Mouse (Mus musculus) layer of hippocampus, postnatal 36 days (tissue): ENCODE measurements around the gene Ddx46. TPM values are rescaled to one million over a fixed set of nuclear protein-coding genes. Genes with fewer than 3 reads are reported as not detected.
"Not testable (repeated sequence)": the region's sequence is repeated elsewhere in the genome, so short reads cannot be mapped to it uniquely, and the experiment has no call there.

ENCODE experiments used
- DNase-seq, 2 experiments: peaks; one replicate each; pipeline ENCODE4 v3.0.0; 2022
- total RNA-seq, 2 experiments: library from RNA; stranded (reverse); gene quantifications; 2 replicates each; pipeline ENCODE4 v1.2.3; 2021

The Ddx46 gene
- total RNA-seq, 2 experiments from 2014 or later = 47.4 to 52.6 TPM

DNA sequence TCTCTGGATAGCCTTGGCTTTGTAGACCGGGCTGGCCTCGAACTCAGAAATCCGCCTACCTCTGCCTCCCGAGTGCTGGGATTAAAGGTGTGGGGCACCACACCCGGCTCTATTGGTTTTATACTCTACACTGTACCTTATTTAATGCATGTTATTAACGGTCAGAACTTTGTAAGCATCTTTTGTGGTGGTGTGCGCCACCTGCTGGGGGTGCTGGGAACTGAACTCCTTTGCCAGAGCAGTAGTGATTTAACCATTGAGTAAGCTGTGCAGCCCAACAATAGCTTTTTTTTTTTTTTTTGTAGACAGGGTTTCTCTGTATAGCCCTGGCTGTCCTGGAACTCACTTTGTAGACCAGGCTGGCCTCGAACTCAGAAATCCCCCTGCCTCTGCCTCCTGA, 5.7 kb downstream of the Ddx46 start:
- peak; percentile 69 to 73 for DNase-seq

DNA sequence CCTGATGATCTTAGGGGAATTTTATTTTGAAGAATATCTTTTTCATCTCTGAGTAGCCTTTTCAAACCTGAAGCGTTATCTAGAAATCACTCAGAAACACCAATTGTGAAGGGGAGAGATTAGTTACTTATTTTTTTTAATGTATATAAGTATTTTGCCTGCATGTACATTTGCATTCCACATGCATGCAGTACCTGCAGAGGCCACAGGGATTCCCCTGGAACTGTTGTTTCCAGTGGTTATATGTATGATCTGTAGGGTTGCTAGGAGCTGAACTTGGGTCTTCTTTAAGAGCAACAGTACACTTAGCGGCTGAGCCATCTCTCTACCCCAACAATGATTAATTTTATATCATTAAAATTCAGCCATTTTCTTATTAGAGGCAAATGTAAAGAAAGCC, 9.7 kb downstream of the Ddx46 start:
- no peak for DNase-seq

DNA sequence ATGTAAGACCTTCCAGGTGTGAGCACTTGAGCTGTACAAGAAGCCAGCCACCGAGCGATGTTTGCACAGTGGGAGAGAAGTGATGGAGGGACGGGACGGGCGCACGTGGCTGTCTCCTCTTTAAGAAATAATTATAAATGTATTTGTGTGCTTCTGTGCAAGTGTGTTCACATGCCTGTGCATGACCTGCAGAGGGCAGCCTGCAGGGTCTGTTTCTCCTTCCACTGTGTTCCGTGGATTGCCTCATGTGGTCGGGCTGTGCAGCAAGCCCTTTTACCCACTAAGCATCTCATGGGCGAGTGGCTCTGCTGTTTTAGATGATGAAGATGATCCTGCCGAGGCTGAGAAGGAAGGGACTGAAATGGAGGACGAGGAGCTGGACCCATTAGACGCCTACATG, 15.3 kb downstream of the Ddx46 start:
- no peak for DNase-seq

DNA sequence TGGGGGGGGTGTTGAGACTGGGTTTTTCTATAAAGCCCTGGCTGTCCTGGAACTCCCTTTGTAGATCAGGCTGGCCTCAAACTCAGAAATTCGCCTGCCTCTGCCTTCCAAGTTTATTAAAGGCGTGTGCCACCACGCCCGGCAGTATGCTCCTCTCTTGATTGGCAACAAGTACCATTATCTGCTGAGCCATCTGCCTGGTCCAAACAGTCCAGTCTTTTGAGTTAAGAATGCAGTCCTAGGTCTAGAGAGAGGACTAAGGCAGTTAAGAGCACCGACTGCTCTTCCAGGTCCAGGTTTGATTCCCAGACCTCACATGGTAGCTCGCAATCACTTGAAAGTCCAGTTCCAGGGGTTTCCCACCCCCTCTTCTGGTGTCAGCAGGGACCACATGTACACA, 16.2 kb downstream of the Ddx46 start:
- no peak for DNase-seq

DNA sequence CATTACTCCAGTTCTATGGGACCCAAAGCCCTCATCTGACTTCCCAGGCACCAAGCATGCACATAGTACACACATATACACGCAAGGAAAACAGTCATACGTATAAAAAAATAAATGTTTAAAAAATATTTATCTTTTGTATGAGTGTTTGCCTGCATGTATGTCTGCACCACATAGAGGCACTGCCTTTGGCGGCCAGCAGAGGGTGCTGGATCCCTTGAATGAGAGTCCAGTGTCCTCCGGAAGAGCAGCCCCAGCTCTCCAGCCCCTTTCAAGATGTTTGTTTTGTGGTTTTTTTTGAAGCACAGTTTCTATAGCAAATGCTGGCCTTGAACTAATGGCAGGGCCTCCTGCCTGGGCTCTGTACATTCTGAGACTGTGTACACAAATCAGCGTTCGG, 33.7 kb downstream of the Ddx46 start:
- no peak for DNase-seq

DNA sequence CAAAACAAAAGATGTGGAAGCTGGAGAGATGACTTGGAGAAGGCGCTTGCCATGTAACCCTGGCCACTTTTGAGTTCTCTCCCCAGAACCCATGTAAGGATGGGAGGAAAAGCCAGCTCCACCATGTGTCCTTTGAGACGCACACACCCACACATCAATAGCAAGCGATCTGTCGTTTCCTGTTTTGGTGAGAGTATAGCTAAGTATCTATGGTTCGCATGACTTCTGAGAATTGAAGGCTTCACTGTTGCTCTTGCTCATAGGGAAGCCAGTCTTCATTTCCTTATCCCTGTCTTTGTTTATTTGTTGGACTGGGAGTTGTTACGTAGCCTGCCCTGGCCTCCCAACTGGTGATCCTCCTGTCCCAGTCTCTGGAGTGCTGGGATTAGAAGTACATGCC, 37.9 kb downstream of the Ddx46 start:
- no peak for DNase-seq

DNA sequence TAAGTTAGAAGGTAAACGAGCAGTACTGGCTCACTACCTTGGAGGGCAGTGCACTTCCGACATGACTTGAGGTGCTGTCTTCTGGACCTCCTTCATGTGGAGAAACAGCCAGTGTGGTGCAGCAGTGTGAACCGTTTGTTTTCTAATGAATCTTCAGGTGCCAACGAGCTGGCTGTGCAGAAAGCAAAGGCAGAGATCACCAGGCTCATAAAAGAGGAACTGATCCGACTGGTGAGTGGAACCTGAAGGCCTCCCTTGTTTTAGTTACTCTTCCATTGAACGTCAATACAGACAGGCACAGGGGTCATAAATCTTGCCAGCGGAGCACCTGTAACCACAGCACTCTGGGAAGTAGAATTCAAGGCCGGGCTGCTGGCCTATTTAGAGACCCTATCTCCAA, 42.5 kb downstream of the Ddx46 start:
- DNase-seq = no peak

DNA sequence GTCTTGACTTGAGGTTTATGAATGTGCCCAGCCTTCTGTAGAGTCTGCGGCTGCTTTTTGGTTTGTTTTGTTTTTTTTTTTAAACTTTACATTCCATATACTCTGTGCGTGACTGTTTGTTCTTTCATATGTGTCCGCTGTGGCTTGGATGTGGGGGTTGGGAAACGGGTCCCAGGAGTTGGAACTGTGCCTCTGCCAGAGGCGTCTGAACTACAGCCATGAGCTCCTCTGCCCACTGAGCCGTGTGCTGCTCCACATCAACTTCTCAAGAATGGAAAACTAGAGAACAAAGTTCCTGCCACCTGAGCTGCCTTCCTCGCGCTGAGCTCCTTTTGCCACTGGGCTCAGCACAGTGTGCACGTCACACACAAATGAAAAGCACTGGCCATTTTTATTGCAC, 47.4 kb downstream of the Ddx46 start:
- no peak for DNase-seq

DNA sequence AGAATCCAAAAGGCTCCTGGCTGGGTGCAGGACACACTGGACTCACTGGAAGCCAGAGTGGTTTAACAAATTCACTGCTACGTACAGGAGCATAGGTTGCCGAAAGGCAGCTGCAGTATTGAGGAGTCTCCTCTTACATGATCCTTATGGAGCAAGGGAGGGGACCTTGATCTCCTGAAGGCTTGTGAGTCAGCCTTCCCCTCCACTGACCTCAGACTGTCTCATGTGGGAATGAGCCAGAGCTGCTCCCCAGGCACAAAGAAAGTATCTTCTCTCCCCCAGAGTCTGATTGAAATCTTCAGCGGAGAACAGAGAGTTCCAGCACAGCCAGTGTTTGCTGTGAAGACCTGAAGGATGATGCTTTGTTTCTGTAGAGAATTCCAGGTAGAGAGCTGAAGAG, 48.8 kb downstream of the Ddx46 start:
- no peak for DNase-seq

DNA sequence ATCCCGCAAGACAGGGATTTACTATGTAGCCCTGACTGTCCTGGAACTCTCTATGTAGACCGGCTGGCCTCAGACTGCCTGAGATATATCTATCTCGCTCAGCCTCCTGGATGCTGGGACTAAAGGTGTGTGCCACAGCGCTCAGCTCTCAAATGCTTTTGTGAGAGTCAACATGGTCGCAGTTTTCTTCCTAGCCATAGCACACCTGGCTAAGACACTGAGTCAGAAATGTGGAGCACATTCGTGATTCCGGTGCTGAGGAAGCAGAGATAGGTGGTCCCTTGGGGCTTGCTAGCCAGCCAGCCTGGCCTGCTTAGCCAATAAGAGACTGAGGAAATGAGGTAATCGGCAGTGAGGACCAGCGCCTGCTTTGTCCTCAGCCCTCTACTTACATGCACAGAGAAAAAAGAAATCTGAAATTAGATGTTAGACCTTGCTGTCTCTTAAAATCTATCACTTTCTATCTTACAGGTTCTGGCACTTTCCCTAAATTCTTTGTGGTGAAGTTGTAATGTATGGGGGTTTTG, 51.3 kb downstream of the Ddx46 start:
- no peak for DNase-seq

DNA sequence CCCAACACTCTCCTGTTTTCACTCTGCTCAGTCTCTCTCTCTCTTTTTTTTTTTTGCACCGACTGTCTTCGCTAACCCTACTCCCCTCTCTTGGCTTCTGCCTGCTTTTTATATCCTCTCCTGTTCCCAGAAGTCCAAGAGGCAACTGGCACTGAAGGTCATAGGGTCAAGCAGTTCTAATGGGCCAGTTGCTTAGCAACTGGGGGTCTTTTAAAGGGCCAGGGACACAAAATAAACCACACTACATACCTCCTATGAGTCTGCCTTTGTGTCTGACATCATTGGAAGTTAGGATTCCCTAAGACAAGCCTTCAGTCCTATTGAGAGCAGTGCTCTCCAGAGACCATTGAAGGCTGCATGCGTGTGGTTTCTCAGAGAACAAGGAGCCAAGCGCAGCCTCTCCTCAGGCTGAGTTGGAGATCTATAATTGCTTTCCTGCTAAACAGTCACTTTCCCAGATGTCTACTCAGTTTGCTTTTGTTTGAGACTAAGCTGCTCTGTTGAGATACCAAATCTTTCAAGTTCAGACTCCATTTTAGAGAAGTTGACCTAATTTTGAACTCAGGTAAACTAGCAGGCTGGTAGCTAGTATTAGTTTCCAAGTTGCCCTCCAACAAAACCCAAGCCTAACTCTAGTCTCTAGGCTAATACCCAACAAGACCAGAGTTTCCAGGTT, 53.2 kb downstream of the Ddx46 start:
- no peak for DNase-seq

DNA sequence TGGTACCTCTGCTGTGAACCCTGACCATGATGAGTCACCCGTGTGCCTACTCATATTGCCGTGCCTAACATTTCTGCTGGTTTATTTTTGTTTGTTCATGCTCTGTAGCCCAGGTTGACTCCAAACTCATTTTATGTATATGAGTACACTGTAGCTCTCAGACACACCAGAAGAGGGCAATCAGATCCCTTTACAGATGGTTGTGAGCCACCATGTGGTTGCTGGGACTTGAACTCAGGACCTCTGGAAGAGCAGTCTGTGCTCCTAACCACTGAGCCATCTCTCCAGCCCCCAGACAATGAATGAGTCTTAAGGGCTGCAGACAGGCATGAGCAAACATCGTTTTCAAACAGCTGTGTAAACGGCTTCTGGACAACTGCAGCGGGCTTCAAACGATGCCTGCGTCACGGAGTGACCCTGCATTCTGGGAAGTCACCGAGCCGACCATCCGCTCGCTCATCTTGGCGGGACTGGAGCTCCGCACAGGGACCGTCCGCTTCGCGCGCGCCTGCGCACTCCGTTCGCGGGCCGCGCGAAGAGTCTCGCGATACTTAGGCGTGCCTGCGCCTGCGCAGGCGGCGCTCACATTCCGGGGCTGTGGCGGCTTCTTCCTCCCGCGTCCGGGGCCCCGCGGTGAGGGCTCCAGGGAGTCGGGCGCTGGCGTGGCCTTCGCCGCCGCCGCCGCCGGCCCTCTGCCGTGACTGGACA, 57.9 kb downstream of the Ddx46 start, which contains the start of gene B230219D22Rik:
Gene B230219D22Rik, plus strand, starts transcription at position 590 of the 708 bp plus-strand sequence.
- DNase-seq = peak; percentile 87 to 89

DNA sequence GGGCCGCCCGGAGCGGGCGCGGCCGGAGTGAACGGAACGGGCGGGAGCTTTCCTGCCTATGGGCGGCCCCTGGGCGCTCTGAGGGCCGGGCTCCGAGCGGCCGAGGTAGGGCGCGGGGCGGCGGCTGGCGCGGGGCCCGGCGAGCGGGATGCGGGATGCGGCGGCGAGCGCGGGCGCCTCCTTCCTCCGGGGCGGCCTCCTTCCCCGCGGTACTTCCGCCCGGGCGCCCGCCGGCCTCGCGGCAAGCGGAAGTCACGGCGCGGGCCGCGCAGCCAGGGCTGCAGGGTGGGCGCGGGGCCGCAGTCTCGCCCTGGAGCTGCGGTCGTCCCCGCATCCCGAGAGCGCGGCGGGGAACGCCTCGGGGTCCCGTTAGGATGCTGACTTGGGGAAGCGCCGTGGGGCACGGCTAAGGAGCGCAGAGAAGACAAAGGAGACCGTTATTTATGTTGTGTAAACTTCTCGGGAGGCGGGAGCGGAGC, 58.5 kb downstream of the Ddx46 start:
- DNase-seq = no peak

DNA sequence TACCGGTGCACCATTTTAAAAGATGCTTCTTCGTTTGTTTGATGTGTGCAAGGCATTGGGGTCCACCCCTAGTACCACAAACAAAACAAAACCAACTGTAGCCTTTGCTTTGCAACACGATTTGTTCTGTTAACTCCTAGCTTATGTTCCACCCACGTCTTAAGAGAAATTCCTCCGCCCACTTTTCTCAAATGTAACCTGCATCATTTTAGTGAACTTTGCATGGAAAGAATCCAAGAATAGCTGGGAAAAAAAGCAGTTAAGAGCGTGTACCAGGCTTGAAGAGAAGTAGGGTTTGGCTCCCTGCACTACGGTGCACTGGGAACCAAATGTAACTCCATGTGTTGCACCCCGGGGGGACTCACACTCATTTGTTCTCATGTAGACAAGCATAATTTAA, 59.3 kb downstream of the Ddx46 start:
- no peak for DNase-seq

DNA sequence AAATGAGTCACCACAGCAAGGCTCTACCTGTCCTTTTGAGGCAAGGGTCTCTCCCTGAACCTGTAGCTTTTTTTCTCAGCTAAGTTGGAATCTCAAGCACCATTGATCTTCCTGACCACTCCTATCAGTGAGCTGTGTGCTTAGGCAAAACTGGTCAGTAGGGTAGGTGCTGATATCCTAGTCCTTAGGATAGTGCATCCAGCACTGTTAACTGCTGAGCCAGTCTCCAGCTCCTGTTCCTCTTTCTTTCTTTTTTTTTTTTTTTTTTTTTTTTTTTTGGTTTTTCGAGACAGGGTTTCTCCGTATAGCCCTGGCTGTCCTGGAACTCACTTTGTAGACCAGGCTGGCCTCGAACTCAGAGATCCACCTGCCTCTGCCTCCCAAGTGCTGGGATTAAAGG, 61.2 kb downstream of the Ddx46 start:
- DNase-seq = not testable (repeated sequence)

DNA sequence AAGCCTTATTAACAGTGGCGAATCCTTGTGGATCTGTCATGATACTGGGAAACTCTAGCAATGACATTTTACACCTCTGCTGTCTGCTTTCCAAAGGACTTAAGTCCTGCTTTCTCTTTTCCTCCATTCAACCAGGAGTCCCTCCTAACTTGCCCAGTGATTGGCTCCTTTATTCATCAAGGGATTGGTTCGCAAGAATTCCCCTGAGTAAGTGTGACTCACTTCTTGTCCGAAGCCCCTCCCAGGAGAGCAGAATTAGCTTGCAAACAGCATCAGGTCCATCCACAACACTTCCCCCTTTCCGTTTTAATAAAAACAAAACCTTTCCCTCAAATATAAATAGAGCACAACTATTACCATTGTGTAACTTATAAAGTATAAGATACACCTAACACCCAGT, 69.5 kb downstream of the Ddx46 start:
- DNase-seq = no peak

DNA sequence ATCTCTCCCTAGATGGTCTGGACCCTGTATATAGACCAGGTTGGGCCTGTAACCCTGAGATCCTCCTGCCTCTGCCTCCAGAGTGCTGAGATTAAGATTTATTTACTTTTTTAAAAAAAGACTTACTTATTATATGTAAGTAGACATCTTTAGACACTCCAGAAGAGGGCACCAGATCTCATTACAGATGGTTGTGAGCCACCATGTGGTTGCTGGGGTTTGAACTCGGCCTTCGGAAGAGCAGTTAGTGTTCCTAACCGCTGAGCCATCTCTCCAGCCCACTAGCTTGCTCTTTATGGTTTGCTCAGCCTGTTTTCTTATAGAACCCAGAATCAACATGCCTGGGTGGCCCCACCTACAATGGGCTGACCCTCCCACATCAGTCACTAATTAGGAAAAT, 78.0 kb downstream of the Ddx46 start:
- no peak for DNase-seq

DNA sequence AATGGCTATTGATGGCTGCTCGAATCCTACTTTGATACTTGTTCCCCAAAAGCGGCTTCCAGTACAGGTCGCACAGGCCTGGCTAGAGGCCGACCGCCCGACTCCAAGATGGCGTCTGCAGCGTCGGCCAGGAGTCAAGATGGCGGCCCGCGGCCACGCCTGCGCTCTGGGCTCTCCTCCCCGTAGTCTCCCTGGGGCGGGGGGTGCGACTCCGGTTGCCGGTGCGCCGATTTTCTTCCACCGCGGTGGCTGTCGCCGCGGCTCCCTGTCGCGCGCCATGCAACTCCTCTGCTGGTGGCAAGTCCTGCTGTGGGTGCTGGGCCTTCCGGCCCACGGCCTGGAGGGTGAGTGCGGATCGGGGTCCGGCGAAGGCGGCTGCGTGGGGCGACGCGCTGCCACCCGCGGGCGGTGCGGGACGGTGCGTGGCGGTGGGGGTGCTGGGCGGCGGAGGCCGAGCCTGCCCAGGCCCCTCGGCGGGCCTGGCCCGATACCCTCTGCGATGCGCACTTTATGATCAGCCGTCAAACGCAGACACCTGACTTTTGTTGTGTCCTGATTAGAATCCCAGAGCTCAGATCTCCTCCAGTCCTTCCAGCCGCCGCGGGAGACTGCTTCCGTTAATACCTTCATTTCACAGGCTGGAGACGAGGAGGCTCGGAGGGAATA, 79.8 kb downstream of the Ddx46 start, which contains the start of gene Txndc15:
Gene Txndc15, plus strand, starts transcription at position 150 of the 666 bp plus-strand sequence.
- peak; percentile 88 to 91 for DNase-seq

DNA sequence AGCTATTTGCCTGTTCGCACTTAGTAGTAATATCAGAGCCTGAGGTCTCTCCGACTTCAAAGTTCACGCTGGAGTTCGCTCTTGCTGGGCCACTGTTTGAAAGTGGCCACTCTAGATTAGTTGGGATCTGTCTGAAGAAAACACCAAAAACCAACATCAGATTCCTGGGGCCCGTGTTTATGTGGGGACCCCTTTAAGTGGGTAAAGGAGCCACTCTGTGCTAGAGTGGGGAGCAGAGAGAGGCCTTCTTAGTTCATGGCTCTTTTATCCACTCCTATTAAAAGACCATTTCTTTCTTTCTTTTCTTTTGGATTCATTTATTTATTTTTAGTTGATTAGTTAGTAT, 80.3 kb downstream of the Ddx46 start:
- no peak for DNase-seq

DNA sequence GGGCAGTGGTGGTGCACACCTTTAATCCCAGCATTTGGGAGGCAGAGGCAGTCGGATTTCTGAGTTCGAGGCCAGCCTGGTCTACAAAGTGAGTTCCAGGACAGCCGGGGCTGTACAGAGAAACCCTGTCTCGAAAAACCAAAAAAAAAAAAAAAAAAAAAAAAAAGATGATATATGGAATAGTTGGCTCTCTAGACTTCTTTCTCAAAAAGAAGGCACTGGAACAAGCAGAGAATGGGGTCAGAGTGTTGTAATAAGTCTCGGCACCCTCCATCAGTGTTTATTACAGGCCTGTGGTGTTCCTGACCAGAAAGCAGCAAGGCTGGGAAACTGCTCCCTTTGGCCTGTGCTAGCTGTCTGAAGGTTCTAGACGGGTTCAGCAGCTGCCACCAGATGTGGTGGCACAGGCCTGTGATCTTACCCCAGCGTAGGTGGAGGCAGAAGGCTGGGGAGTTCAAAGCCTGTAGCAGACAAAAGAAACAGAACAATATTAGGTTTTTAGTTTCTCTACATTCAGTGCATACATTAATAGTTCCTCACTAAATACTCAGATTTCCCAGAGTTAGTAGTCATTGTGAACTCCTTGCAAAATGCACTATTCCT, 81.2 kb downstream of the Ddx46 start:
- DNase-seq = no peak

DNA sequence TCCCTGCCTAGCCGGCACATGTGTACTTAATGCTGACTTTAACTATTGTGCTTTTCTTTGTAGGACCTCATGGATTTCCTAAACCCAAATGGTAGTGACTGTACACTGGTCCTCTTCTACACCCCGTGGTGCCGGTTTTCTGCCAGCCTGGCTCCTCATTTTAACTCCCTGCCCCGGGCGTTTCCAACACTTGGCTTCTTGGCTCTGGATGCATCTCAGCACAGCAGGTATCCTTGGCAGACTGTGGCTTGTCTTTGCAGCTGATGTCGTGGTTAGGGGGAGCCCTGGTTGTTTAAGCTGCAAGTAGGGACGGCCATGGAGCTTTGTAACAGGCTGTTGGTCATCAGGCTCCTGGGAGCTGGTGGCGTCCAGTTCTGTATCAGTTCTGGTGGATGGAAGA, 86.7 kb downstream of the Ddx46 start:
- DNase-seq = no peak

DNA sequence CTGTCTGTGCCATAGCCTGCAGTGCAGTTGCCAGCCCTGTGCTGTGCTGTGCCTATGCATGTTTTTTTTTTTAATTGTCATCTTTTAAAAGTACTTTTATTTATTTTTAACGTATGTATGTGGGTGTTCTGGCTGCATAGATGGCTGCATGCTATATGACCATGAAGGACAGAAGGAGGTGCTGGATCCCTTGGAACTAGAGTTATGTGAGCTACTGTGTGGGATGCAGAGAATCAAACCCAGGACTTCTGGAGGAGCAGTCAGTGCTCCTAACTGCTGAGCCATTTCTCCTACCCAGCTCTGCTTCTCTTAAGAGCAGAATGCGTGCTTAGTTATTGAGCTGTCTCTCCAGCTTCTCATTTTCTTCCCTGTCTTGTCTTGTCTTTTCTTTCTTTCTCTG, 87.2 kb downstream of the Ddx46 start:
- no peak for DNase-seq

DNA sequence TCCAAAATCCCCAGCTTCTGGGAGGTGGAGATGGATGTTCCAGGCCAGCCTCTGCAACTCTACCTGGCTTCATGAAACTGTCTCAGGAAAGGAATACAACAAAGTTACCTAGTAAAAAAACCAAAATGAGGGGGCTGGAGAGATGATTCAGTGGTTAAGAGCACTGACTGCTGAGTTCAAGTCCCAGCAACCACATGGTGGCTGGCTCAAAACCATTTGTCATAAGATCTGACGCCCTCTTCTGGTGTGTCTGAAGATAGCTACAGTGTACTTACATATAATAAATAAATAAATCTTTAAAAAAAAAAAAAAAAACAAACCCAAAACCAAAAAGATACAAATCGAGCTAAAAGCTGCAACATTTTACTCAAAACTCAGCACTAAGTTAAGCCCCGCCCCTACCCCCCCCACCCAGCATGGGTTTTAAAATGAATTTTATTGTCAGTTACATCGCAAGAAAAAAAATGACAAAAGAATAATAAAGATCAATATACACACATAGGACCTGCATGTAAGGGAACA, 91.8 kb downstream of the Ddx46 start:
- no peak for DNase-seq
